Mouse (Mus musculus) CH12.LX (cell line): ENCODE data around the gene Gm44973.
A peak's percentile ranks its signal among the peaks of the same experiment; 100 is the strongest.

Source experiments
- CTCF ChIP-seq, 2 experiments: IDR thresholded peaks in 1 of 2; conservative IDR thresholded peaks in 1 of 2; 2 replicates each; pipeline ENCODE4 v1.5.1; 2011 to 2012; ENCODE audit warnings: low read depth in 2 of 2, low read length in 2 of 2, improper control_type of control experiment in 1 of 2, inconsistent platforms in 1 of 2, mild to moderate bottlenecking in 1 of 2, moderate library complexity in 1 of 2
- HCFC1 ChIP-seq: IDR thresholded peaks from 2 replicates; pipeline ENCODE4 v1.6.1; 2012; ENCODE audit warnings: low read depth, mild to moderate bottlenecking, inconsistent platforms, low read length, improper control_type of control experiment
- MAFK ChIP-seq: IDR thresholded peaks from 2 replicates; pipeline ENCODE4 v1.6.1; 2011; ENCODE audit warnings: low read length, improper control_type of control experiment; ENCODE audit not compliant: insufficient replicate concordance
- MXI1 ChIP-seq: IDR thresholded peaks from 2 replicates; pipeline ENCODE4 v1.6.1; 2011; ENCODE audit warnings: mild to moderate bottlenecking, low read depth, low read length, improper control_type of control experiment
- POLR2A ChIP-seq: IDR thresholded peaks from 2 replicates; pipeline ENCODE4 v1.6.1; 2011; ENCODE audit warnings: low read depth, mild to moderate bottlenecking, improper control_type of control experiment, low read length
- TCF12 ChIP-seq: IDR thresholded peaks from 2 replicates; pipeline ENCODE4 v1.6.1; 2014; ENCODE audit warnings: low read depth, mild to moderate bottlenecking, inconsistent platforms, low read length, improper control_type of control experiment
- UBTF ChIP-seq: IDR thresholded peaks from 2 replicates; pipeline ENCODE4 v1.6.1; 2012; ENCODE audit warnings: low read depth, mild to moderate bottlenecking, inconsistent platforms, low read length, improper control_type of control experiment, moderate library complexity
- USF1 ChIP-seq: IDR thresholded peaks from 2 replicates; pipeline ENCODE4 v1.6.1; 2014; ENCODE audit warnings: low read depth, mild to moderate bottlenecking, inconsistent platforms, low read length, improper control_type of control experiment
- ZC3H11A ChIP-seq: IDR thresholded peaks from 2 replicates; pipeline ENCODE4 v1.6.1; 2012; ENCODE audit warnings: low read depth, mild to moderate bottlenecking, inconsistent platforms, low read length, improper control_type of control experiment

DNA sequence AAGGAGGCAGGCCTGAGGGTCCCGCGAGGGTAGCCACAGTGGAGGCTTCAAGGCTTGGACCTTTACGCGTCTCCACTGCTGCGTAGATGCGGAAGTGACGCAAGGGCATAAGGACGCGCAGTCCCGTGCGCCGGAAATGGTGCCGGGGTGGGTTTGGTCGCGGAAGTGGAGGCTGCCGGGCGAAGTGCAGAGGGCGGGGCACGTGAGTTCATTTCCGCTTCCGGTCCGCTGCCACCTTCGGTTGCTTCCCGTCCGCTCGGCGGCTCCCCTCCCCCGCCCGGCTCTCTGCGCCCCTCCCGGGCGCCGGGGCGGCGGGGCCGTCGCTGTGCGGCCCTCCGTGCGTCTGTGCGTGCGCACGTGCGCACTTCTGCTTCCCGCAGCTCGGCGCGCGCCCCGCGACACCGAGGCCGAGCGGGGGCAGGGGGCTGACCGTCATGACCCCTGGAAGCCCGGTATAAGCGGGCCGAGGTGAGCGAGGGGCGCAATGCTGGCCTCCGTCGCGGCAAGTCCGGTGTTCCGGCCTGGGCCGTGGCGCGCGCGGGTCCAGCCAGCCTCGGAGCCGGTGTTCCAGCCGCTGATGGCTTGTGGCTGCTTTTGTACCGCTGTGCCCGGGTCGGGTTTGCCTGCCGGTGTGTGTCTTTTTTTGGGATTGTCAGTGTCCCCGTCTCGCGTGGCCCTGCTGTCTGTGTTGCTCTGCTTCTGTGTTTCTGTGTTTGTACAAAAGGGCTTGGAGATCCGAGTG lies 64.9 kb downstream of the Gm44973 start, which contains the start of gene Epn1:
- TF ChIP-seq CTCF (conservative IDR thresholded peaks at IDR 0.05 in 1 of 2, IDR thresholded peaks at IDR 0.05 in 1 of 2; ENCODE audit: low read depth in 2 of 2, low read length in 2 of 2) (no peak), POLR2A (peak; percentile 74), HCFC1 (peak; percentile 93), TCF12 (peak; percentile 59), UBTF (no peak), USF1 (peak; percentile 48), ZC3H11A (no peak), MAFK (no peak), MXI1 (no peak; the same call in 1 of the 2 replicates)
